Mouse (Mus musculus) lung, embryonic 14.5 days (tissue): Measurements from ENCODE around the gene Sidt1. TPM values are rescaled to one million over a fixed set of nuclear protein-coding genes. Genes with fewer than 3 reads are reported as not detected.

Source experiments
- ATAC-seq: fragments of 200-750 bp; cut with Nextera tagmentation; 2 replicates; pipeline ENCODE4 v1.8.0; 2017; ENCODE audit warnings: mild to moderate bottlenecking, moderate TSS enrichment, moderate library complexity; ENCODE audit not compliant: insufficient read depth
- DNase-seq: peaks from one replicate; pipeline ENCODE4 v3.0.0-alpha.2; 2015
- H3K27ac ChIP-seq: fragments of 300-500 bp; sonication (generic); 2 replicates; pipeline ENCODE4 v1.5.1; 2014; ENCODE audit warnings: low read depth, mild to moderate bottlenecking, moderate library complexity
- H3K27me3 ChIP-seq: fragments of 300-500 bp; sonication (generic); 2 replicates; pipeline ENCODE4 v1.6.1; 2014; ENCODE audit warnings: low read length, control low read depth; ENCODE audit not compliant: insufficient read depth
- H3K36me3 ChIP-seq: fragments of 300-500 bp; sonication (generic); 2 replicates; pipeline ENCODE4 v1.6.1; 2014; ENCODE audit warnings: control low read depth; ENCODE audit not compliant: insufficient read depth
- H3K4me1 ChIP-seq: fragments of 300-500 bp; sonication (generic); 2 replicates; pipeline ENCODE4 v1.6.1; 2014; ENCODE audit warnings: antibody characterized with exemption, control low read depth; ENCODE audit not compliant: insufficient read depth
- H3K4me2 ChIP-seq: fragments of 300-500 bp; sonication (generic); 2 replicates; pipeline ENCODE4 v1.6.1; 2014; ENCODE audit warnings: mild to moderate bottlenecking
- H3K4me3 ChIP-seq: fragments of 300-500 bp; sonication (generic); 2 replicates; pipeline ENCODE4 v1.5.1; 2014; ENCODE audit warnings: low read depth, low read length
- H3K9ac ChIP-seq: fragments of 300-500 bp; sonication (generic); 2 replicates; pipeline ENCODE4 v1.6.1; 2014
- H3K9me3 ChIP-seq: fragments of 300-500 bp; sonication (generic); 2 replicates; pipeline ENCODE4 v1.6.1; 2016; ENCODE audit warnings: low read depth, low read length, control low read depth
- CTCF ChIP-seq: IDR thresholded peaks from 2 replicates; pipeline ENCODE4 v1.5.1; 2016; ENCODE audit warnings: antibody characterized with exemption, low read depth
- WGBS: fragments of 180-500 bp; shearing (Covaris S2); extraction: QIAGEN DNeasy Blood & Tissue Kit; methylation state at CpG from one replicate; pipeline ENCODE4 v1.1.7; 2014; 5-methylcytosine and 5-hydroxymethylcytosine counted together
- polyA plus RNA-seq: library from polyadenylated mRNA; unstranded; fragments of >200 nt; fragmentation: Nextera tagmentation; extraction: Ambion mirVana; gene quantifications from 2 replicates; pipeline ENCODE4 v1.2.1, GENCODE M21; 2014

Sidt1 gene
- polyA plus RNA-seq, 1 experiment from 2014 or later: 0.20 TPM

- ATAC-seq (no peak), DNase-seq (no peak)
- H3K27ac ChIP-seq: no peak overlapping the region
- no peak overlapping the region for H3K4me3 ChIP-seq
- H3K36me3 ChIP-seq: peaks cover 50% of the 10 kb centered on the region
- no peaks in the 10 kb centered on the region for H3K4me1 ChIP-seq
- H3K4me2 ChIP-seq: no peak overlapping the region
- H3K9ac ChIP-seq: no peak overlapping the region
- H3K9me3 ChIP-seq: no peaks in the 10 kb centered on the region
- 73% methylated on average over 6 of the region's 6 CpGs for WGBS
- TF ChIP-seq CTCF: no peak
- no peaks in the 10 kb centered on the region for H3K27me3 ChIP-seq
Measured at GRCm38 (mm10) chr16:44221463-44221862, 111.5 kb downstream of the Sidt1 start.

GRCm38 (mm10) chr16:44216417-44216816, 116.6 kb downstream of the Sidt1 start:
- 95% methylated on average over 7 of the region's 7 CpGs for WGBS
- Histone ChIP-seq H3K9ac (no peak overlapping the region), H3K4me2 (no peak overlapping the region), H3K9me3 (no peaks in the 10 kb centered on the region), H3K4me1 (no peaks in the 10 kb centered on the region), H3K27me3 (no peaks in the 10 kb centered on the region), H3K27ac (no peak overlapping the region), H3K4me3 (no peak overlapping the region), H3K36me3 (peaks cover 81% of the 10 kb centered on the region)
- TF ChIP-seq CTCF: no peak
- DNase-seq (no peak), ATAC-seq (no peak)

DNA sequence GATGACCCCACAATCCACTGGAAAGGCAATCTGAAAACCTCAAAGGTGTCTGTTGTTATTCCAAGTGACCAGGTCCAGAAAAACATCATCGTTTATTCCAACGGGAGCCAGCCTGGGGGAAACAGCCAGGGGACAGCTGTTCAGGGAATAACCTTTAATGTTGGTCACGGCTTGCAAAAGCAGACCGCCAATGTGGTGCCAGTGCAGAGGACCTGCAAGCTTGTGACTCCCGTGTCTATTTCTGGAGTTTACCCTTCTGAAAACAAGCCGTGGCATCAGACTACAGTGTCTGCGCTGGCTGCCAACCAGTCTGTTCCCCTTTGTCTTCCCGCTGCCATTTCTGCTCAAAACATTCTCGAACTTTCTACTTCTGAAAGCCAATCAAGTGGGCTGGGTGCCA, 117.5 kb downstream of the Sidt1 start:
- Histone ChIP-seq H3K36me3 (peaks cover 77% of the 10 kb centered on the region), H3K9ac (no peak overlapping the region), H3K27me3 (no peaks in the 10 kb centered on the region), H3K9me3 (no peaks in the 10 kb centered on the region), H3K27ac (no peak overlapping the region), H3K4me3 (no peak overlapping the region), H3K4me1 (no peaks in the 10 kb centered on the region), H3K4me2 (no peak overlapping the region)
- DNase-seq: no peak
- 92% methylated on average over 9 of the region's 9 CpGs for WGBS
- no peak for TF ChIP-seq CTCF
- ATAC-seq: no peak

DNA sequence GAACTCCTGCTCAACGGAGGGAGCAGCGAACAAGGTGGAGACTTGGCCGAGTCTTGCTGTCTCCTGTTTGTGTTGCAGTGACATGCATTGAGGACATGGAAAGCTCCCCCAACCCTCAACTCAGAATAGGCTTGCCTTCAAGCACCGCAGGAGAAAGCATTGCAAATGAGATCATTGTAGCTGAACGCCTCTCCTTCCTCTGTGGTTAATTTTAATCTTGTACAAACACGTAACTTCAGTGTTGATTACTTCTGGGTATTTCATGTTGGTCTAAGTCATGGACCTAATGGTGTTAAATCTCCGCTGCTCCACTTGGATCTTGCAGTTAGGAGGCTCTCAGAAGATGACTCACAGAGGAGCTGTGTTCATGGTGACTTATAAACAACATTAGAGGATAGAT, 120.3 kb downstream of the Sidt1 start:
- Histone ChIP-seq H3K4me3 (no peak overlapping the region), H3K27ac (no peak overlapping the region), H3K9me3 (no peaks in the 10 kb centered on the region), H3K4me2 (no peak overlapping the region), H3K4me1 (no peaks in the 10 kb centered on the region), H3K36me3 (peaks cover 72% of the 10 kb centered on the region), H3K27me3 (no peaks in the 10 kb centered on the region), H3K9ac (no peak overlapping the region)
- TF ChIP-seq CTCF: no peak
- DNase-seq (no peak), ATAC-seq (no peak)
- WGBS: 90% methylated on average over 7 of the region's 7 CpGs

GRCm38 (mm10) chr16:44211054-44211414, 122.0 kb downstream of the Sidt1 start:
- Histone ChIP-seq H3K27me3 (no peaks in the 10 kb centered on the region), H3K36me3 (peaks cover 68% of the 10 kb centered on the region)
- no peak for ATAC-seq

GRCm38 (mm10) chr16:44210156-44211053, 122.6 kb downstream of the Sidt1 start:
- WGBS: 78% methylated on average over 10 of the region's 10 CpGs
- no peak for DNase-seq
- H3K27ac ChIP-seq: no peak overlapping the region
- no peak for ATAC-seq
- no peak overlapping the region for H3K4me2 ChIP-seq
- no peaks in the 10 kb centered on the region for H3K27me3 ChIP-seq
- no peaks in the 10 kb centered on the region for H3K4me1 ChIP-seq
- no peak overlapping the region for H3K4me3 ChIP-seq
- H3K9ac ChIP-seq: no peak overlapping the region
- no peaks in the 10 kb centered on the region for H3K9me3 ChIP-seq
- no peak for TF ChIP-seq CTCF
- H3K36me3 ChIP-seq: peaks cover 68% of the 10 kb centered on the region

More at GRCm38 (mm10) chr16:44211054-44211414, 122.0 kb downstream of the Sidt1 start:
- 85% methylated on average over 1 of the region's 1 CpGs for WGBS
- Histone ChIP-seq H3K4me1 (no peaks in the 10 kb centered on the region), H3K27ac (no peak overlapping the region), H3K4me3 (no peak overlapping the region), H3K9me3 (no peaks in the 10 kb centered on the region), H3K9ac (no peak overlapping the region), H3K4me2 (no peak overlapping the region)
- no peak for DNase-seq
- TF ChIP-seq CTCF: no peak

DNA sequence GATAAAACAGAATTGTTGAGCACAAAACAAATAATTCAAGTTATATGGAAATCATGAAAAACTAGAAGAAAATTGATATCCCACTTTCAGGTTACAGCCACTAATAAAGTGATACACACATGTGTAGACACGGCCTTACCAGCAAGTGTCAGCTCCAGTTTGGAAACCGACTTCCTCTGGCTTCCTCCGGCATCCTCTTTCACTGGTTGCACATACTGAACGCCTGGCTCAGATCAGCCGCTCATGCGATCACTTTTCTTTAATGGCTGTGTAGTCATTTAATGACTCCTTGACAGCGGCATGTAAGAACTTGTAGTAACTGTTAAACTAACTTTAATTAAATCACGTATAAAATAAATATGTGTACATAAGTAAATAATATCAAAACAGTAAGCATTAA, 127.0 kb downstream of the Sidt1 start:
- Histone ChIP-seq H3K4me1 (no peaks in the 10 kb centered on the region), H3K36me3 (peaks cover 68% of the 10 kb centered on the region), H3K9ac (no peak overlapping the region), H3K27me3 (no peaks in the 10 kb centered on the region), H3K9me3 (no peaks in the 10 kb centered on the region), H3K4me3 (no peak overlapping the region), H3K27ac (no peak overlapping the region), H3K4me2 (no peak overlapping the region)
- WGBS: 89% methylated on average over 8 of the region's 8 CpGs
- no peak for TF ChIP-seq CTCF
- DNase-seq: no peak
- no peak for ATAC-seq
